Mouse (Mus musculus): Measurements from ENCODE around the gene Usp10.

The Usp10 gene

DNA sequence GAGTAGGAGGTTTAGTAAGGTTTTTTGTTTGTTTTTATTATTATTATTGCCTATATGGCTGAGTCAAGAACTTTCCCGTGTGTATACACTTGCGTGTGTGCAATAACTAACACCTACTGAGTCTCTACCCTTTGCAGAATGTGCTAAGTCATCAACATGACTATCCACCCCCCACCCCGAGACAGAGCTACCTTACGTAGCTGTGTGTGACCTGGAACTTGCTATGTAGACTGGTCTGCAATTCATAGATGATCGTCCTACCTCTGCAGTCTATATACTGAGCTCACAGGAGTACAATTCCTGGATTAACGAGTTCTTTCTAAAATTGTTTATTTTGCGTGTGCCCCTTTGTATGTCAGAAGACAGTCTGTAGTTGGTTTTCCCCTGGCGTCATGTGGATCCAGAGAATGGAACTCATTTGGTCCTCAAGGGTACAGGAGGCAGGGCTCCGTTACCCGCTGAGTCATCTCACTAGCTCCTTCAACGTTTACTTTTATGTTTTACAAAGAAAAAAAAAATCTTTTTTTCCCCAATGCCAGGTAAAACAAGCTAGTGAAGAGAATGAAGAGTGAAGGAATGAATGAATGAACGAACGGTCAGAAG is at the start of gene Usp10:
TSS of gene Usp10 (plus strand) at position 417 of the 603 bp plus-strand sequence.
- DNase-seq, result no peak

DNA sequence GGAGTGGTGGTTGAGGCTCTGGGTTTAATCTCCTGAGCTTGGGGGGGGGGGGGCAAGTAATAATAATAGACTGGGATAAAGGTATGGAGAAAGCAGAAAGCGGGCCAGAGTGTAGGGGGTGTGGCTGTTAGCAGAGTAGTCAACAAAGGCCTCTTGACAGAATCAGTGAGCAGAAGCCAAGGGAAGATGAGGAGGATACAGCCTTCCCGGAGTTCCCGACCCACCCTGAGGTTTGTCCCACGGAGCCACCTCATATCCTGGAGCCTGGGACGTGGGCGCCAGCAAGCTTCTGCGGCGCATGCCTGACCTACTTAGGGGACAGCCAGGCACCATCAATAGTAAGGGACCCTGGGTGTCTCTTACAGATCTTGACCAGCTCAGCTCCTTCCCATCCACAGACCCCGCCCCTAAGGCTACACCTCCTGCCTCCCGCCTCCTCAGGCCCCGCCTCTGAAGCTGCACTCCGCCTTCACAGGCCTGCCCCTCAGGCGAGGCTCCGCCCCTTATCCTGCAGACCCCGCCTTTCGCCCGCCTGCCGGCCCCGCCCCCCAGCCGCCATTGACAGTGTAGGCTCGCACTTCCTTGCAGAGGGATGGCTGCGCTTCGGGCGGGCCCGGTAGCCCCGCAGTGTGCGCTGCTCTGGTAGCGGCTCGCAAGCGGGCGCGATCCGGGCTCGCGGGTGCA is 48.3 kb upstream of the Usp10 start, which contains the start of gene Klhl36:
TSS of gene Klhl36 (plus strand) at position 561 of the 684 bp plus-strand sequence.
- peak; percentile 99 for DNase-seq

DNA sequence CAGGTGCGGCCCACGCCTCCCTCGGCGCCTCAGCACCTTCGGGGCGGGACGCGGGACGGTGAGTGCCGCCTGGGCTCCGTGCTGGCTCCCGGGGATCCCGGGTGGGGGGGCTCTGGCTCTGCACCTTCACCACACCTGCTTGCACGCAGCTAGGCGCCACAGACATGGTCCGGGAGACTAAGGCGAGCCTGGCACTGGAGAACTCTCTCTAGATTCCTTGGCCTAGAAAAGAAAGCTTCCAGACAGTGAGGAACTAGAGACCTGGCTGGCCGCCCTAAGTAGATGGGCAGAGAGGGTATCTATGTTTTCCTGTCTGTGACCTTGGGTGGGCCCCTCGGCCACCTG is 47.8 kb upstream of the Usp10 start:
- no peak for DNase-seq

DNA sequence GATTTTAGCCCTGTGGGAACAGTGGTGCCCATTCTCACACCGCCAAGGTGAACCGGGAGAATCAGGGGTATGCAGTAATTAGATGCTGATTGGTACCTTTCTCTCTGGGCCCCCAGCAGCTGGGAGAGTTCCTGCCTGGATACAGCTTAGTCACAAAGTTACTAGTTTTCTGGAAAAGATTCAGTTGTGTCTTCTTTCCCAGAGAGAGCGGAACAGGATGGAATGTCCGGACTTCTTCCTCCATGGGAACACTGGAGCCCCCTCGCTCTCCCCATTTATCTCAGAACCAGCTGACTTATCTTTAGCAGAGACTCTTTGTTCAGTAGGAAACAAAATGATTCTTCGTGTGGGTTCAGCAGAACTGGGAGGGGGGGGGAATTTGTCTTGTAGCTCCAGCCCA is 47.4 kb upstream of the Usp10 start:
- peak; percentile 38 for DNase-seq

DNA sequence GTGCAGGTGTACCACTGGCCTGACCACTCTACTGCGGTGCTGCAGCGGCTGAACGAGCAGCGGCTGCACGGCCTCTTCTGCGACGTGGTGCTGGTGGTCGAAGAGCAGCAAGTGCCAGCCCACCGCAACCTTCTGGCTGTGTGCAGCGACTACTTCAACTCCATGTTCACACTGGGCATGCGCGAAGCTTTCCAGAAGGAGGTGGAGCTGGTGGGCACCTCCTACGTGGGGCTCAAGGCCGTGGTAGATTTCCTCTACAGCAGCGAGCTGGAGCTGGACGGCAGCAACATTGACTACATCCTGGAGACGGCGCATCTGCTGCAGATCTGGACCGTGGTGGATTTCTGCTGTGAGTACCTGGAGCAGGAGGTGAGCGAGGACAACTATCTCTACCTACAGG is 40.5 kb upstream of the Usp10 start:
- no peak for DNase-seq

DNA sequence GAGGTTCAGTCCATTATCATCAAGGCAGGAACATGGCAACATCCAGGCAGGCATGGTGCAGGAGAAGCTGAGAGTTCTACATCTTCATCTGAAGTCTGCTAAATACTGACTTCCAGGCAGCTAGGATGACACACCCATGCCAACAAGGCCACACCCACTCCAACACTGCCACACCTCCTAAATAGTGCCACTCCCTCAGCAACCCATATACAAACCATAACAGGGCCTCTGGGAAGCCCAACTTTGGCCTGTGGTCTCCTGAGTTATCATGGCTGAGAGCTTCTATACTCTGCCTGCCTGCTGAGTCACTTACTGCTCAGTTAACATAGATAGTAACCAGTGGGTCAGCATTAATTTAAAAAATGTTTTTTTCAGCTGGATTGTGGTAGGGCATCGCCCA is 37.0 kb upstream of the Usp10 start:
- DNase-seq, result no peak

DNA sequence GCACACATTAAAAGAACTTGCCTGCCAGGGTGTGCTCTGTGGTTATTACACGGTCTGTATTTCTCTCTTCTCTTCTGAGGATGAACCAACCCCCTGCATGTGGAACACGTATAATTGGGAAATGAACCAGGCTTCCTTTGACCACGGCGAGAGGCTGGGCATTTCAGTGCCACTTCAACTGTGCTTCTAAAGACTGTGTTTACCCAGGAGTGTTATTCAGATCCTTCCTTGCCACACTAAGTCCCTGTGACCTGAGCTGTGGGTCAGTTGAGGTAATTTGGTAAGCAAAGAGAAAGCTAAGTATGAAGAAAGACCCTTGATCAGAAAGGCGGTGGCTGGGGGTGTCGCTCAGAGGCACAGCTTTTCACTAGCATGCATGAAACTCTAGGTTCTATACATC is 28.9 kb upstream of the Usp10 start:
- DNase-seq, result peak; percentile 29

DNA sequence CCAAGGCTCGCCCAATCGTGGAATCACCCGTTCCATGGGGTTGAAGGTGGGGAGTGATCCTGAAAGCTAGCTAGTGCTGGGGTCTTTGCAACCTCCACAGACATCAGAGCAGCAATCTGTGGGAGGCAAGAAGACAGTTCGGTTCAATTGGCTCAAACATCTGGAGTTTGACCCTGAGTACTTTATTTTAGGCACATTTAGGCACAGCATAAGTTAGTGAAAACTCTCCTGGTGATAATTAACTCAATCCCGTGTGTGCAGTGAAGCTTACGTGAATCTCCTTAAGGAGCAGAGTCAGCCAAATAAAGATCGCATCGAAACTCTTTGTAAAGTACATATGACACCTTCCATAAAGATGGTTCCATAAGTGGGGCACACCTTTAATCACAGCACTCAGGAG is 28.2 kb upstream of the Usp10 start:
- DNase-seq, result peak; percentile 81

DNA sequence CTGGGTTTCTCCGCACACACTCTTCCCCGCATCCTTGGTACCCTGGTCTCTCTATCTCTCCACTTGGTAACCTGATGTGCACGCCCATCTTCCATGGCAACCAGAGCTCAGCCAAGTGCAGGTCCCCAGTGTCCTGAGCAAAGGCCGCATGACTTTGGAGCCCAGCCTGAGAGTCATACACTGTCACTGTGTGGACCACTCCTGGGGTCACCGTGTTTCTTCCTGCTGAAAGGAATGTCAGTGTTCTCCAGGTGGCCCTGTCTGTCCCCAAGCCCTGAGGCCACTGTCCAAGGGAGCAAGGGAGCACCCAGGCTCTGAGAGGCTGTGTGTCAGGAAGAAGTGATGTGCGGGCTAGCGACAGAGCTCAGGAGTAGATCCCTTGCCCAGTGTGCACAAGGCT is 26.9 kb upstream of the Usp10 start:
- peak; percentile 69 for DNase-seq

DNA sequence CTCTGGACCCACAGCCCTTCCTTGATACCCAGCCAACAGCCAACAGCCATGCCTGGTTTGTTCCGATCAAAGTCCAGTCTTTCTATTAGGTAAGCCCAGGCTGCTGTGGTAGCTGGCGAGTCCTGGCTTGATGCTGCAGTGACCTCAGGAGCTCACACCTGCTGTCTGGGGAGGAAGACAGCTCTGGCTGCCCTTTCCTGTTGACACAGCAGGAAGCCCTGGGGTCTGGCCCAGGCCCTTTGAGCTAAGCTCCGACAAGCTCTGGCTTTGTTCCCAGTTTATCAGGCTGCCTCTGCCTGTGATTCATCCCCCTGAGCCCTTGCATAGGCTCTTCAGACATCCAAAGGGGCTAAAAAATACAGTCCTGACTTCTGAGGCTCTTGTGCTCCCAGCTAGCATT is 24.5 kb upstream of the Usp10 start:
- peak; percentile 95 for DNase-seq

DNA sequence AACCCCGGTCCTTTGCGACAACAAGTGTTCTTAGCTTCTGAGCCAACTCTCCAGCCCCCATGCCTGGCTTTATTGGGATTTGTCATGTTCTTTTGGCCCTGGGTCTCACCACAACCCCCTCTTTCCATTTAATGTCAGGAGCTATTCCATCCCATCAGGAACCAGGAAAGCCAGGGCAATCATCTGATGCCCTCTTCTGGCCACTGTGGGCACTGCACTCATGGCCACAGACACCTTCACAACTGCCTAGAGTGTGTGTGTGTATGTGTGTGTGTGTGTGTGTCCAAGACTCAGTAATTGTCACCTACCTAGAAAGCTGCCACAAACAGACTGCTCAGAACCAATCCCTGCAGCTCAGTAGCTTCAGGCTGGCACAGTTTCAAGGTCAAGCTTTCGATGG is 23.0 kb upstream of the Usp10 start:
- peak; percentile 78 for DNase-seq

DNA sequence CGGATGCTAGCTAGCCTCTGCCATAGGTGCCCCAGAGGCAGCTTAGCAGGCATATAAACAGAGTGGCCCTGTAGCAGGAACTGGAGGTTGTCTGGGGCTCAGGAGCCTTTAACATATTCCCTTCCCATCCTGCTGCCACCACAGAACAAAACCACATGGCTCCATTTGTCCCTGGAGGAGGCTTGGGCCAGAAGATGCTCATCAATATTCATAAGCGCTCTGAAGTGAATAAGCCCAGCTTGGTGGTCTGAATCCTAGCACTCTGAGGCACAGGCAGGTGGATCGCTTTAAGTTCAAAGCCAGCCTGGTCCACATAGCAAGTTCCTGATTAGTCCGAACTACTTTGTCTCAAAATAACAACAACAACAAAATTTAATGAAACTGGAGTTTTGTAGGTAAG is 22.1 kb upstream of the Usp10 start:
- DNase-seq, result no peak

DNA sequence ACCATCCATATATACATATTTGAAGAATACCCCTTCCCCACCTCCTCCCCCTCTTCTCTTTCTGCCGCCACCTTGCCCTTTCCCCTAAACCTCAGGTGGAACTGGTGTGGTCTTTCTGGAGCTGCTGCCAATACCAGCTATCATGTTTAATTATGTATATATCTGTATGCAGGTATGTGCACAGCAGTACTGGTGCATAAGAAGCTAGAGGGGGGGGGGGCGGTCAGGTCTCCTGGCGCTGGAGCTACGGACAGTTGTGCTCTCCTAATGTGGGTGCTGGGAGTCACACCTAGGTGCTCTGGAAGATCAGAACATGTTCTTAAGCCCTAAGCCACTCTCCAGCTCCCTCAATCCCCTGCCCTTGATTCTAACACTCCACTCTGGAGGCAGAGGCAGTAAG is 13.1 kb upstream of the Usp10 start:
- no peak for DNase-seq

DNA sequence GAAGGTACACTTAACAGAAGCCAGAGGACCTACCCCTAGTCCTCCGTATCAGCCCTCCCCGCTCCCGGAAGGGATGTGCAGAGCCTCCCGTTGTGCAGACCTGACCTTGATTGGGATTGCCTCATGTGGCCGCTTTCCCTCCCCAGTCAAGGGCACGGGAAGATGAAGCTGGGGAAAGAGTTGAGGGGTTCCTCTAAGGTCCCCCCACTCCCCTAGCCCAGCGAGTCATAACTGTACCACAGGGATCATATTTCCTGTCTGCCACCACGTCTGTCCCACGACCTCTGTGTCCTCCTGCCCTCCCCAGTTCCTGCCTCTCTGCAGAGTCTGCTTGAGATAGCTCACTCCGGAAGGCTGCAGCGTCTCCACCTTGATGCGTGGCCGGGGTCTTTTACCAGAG is 12.2 kb upstream of the Usp10 start:
- no peak for DNase-seq

DNA sequence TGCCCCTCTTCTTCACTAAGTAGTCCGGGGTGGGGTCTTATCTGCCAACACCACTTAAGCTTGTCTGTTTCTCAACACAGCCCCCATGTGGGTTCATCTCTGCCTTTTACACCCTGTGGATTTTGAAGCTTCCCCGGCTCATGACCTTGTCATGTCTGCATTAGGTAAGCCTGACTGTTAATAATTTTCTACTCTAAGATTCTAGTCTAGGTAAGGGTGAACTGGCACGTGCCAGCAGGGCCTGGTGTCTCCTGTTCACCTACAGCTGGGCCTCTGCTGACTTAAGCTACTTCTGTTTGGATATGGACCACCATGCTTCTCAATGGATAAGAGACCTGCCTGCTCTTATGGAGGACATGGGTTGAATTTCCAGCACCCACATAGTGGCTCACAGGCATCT is 8.8 kb upstream of the Usp10 start:
- peak; percentile 90 for DNase-seq

DNA sequence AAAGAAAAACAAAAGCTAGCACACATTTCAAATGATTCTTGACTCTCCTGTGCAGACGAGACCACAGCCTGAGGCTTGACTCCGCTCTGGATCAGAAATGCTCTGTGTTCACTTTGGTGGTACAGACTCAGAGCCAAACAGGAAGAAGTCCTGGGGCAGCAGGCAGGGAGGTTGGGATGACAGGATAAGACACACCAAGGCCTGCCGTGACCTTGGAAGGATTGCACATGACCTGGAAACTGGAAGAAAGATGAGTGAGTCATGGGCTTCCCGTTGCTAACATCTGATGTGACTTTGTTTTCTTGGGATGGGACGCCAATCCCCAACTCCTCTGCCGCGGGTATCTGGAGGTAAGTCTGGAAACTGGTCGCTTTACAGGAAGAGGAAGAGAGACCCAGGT is 8.2 kb upstream of the Usp10 start:
- no peak for DNase-seq

DNA sequence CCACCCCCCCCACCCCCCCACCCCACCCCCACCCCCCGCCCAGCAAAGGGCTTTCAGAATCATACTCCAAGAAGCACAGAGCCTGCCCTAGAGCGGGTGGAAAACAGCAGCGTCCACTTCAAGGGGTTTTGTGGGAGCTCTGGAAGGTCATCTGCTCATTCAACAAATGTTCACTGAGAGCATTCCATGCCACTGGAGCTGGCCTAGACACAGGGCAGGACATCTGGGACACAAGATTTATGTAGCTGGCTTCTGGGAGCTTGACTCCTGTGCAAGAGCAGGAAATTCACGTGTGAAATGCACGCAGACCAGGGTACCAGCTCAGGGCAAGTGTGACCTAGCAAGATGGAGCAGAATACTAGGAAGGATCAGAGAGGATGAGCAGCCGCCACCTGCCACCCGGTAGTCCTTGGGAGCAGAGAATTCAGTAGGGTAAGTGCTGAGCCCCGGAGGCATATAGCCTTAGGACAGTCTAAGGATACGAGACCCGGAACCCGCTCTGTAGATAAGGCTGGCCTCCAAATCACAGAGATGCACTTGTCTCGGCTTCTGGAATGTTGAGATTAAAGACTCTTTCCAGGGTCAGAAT is 5.7 kb upstream of the Usp10 start:
- no peak for DNase-seq

DNA sequence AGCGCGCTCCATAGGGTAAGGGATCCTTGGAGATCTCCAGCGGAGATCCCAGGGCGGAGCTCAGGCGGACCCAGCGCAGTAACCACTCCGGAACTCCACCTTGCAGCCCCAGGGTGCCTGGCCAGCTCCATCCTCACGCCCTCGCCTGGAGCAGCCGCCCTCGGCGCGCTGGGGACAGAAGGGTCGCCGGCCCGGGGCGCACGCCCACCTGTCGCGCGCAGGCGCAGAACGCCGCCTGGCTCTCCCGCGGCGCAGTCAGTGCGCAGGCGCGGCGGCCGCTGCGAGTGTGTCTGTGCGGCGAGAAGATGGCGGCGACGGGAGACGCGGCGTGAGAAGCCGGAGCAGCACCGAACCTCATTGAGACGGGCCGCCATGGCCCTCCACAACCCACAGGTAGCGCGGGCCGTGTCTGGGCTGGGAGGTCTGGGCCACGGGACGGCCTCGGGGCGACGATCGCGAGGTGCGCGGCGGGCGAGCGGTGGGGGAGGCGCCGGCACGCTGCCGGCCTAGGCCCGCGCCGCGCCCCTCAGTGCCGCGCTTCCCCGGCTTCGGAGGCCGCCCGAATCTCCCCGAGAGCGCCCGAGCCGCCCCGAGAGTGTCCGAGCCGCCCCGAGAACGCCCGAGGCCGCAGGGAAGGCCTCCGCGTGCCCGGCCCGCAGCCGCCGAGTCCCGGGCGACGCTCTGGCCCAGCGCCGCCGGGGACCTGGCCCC is 542 bp downstream of the Usp10 start, which contains the start of gene Gm20388:
TSS of gene Gm20388 (plus strand) at position 295 of the 711 bp plus-strand sequence.
- DNase-seq, result peak; percentile 93

DNA sequence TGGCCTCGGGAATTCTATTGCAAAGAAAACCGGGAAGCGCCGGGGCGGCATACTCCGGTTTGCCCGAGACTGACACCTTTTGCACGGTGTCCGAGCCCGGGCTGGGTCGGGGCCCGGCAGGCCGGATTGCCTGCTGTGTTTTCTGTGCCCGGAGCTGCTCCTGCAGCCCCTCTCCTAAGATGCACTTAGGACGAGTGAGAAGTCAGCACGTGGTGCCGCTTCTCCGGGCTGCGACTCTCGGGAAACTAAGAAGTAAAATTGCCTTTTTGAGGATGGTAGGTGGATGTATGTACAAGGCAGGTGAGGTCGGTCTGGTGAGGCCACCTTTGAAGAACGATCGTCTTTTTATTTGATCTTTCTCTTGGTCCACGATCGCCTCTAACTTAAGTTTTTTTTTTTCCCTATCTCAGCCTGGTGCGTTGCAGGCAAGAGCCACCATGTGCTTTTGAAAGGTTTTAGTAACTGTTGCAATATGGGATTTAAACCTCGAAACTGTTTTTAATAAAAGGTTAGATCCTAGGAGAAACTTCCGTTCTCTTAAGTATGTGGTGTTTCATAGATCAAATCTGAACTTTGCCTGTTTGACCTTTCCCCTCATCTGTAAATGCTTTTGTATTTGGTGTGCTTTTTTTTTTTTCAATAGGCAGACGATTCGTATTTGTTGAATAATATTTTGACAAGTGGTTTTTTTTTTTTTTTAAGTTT is 1.2 kb downstream of the Usp10 start:
- no peak for DNase-seq

DNA sequence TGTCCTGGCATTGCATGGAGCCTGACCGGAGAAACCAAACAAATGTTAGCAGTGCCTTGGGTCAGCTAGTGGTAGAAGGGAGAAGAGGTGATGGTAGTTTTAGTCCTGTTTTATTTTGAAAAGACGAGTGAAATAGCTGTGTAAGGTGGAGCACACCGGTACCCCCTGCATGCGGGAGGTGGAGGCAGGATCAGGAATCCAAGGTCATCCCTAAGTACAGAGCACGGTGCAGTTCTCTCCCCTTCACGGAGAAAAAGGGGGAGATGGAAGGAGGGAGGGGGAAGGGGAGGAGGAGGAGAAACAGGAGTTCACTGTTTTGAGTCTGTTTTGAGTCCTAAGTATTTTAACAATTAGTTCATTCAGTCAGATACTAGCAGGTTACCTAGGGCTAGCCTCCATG is 2.5 kb downstream of the Usp10 start:
- DNase-seq, result no peak

DNA sequence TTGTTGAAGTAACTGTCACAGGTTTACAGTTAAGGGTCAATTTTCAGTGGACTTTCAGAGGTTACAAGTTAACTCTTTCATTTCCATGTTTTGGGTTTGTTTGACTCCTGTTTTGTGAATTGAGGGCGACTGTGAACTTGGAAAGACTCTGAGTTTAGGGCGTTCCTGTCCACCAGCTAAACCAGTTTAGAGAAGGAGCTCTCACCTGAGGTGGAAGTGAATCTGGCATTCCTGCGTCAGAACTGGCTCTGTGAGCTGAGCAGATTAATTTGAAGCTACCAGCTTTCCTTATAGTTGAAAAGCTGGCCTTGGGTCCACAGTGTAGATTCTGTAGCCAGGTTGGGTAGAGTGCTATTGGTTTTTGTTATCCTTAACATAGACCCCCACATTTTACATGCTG is 3.0 kb downstream of the Usp10 start:
- no peak for DNase-seq

DNA sequence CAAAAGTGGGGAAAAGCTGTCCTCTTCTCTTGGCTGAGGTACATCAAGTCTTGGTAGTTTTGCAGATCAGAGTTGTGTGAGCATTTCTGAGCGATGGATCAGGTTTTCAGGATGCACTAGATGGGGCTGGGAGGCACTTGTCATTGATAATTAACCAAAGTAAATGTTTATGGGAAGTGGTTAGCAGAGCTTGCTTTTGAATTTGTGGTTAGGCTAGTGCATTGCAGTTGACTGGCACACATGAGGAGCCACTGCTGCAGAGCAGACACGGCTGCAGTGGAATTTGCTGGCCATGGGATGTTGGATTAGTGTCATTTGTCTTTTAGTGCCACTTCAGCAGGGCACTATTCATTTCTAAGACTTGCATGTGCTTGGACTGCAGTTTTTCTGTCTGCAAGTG is 4.0 kb downstream of the Usp10 start:
- peak; percentile 80 for DNase-seq

DNA sequence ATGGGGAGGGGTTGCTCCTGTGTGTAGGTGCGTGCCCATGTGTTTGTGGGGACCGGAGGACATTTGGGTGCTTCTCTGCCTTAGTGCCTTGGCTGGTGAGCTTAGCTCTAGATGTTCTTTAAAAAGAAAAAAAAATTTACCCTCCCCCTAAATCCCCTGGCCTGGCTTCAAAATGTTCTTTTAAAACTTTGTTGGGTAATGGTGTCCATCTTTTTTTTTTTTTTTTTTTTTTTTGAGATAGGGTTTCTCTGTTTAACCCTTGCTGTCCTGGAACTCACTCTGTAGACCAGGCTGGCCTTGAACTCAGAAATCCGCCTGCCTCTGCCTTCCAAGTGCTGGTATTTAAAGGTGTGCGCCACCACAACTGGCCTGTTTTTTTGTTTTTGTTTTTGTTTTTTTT is 5.1 kb downstream of the Usp10 start:
- DNase-seq, result no peak
